8 mouse cellular contexts compared by ENCODE assay signal in the genomic region with DNA sequence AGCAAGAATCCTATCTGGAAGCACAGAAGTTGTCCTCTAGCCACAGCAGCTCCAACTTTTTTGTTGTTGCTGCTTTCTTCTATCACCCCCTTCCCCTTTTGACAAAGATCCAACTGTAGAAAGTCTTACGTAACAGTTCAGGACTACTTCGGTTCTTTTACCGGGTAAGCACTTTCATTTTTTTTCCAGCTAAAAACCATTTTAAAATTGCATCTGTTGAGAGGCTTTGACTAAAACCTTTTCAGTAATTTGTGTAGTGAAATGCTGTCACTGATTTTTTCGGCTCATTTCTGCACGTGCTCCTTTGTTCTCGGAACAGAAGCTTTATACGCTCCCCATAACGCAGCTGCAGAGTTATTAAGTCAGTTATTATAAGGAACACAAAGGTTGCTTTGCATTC.
DNase-seq lines count a peak whose midpoint lies in the region; ATAC-seq and TF ChIP-seq lines count a peak whose summit lies in the region.

No protein-coding gene starts in this region.

- ATAC-seq in hindbrain, embryonic 11.5 days (ENCODE audit: low FRiP score) = no peak
- ATAC-seq in lung, embryonic 16.5 days (ENCODE audit: low read depth) = peak; percentile 48
- no peak for ATAC-seq in monocyte, adult 5-6 weeks (replicated peaks; ENCODE audit: insufficient number of reproducible peaks, low FRiP score, low TSS enrichment, poor library complexity, severe bottlenecking)

- peak overlapping the region; percentile 62; the same call in 1 of the 2 replicates for H3K27ac ChIP-seq in kidney, adult 2 months (ENCODE audit: insufficient read depth, low read depth, low read length)
- H3K27ac ChIP-seq in brown adipose tissue, adult 24 weeks (replicated peaks; ENCODE audit: low read depth, low read length) = no peak overlapping the region
- H3K27ac ChIP-seq in hindbrain, embryonic 11.5 days (ENCODE audit: low read depth, low read length) = peak overlapping the region; percentile 97
- H3K27ac ChIP-seq in lung, embryonic 16.5 days (ENCODE audit: low read length) = peak overlapping the region; percentile 99

- DNase-seq in kidney, adult 2 months = peak; percentile 54
- no peak for DNase-seq in kidney, postnatal 4 days
- DNase-seq in hindbrain, embryonic 11.5 days (ENCODE audit: low spot score) = peak; percentile 59
- DNase-seq in telencephalon, adult 2 months (ENCODE audit: low read depth, low spot score) = peak; percentile 17
- no peak for DNase-seq in urinary bladder, adult 2 months (ENCODE audit: low spot score)

- H3K4me2 ChIP-seq in hindbrain, embryonic 11.5 days (replicated peaks; ENCODE audit: low read depth, low read length) = peak overlapping the region; percentile 50
- H3K4me2 ChIP-seq in lung, embryonic 16.5 days (ENCODE audit: low read depth, low read length) = peak overlapping the region; percentile 74

- H3K4me1 ChIP-seq in kidney, adult 2 months (ENCODE audit: control insufficient read depth, insufficient read depth, low read length) = peaks cover 7% of the 10 kb centered on the region; the same call in 1 of the 2 replicates
- H3K4me1 ChIP-seq in brown adipose tissue, adult 24 weeks (ENCODE audit: control insufficient read depth, insufficient read depth, insufficient read length, low read length) = no peaks in the 10 kb centered on the region
- no peaks in the 10 kb centered on the region for H3K4me1 ChIP-seq in hindbrain, embryonic 11.5 days (replicated peaks; ENCODE audit: control insufficient read depth, insufficient read depth, low read length)
- peaks cover 10% of the 10 kb centered on the region for H3K4me1 ChIP-seq in lung, embryonic 16.5 days (replicated peaks; ENCODE audit: control insufficient read depth, insufficient read depth, low read length)

- peak overlapping the region; percentile 44 for H3K4me3 ChIP-seq in kidney, adult 2 months (ENCODE audit: insufficient read depth, low read depth, low read length)
- peak overlapping the region; percentile 63 for H3K4me3 ChIP-seq in brown adipose tissue, adult 24 weeks (ENCODE audit: insufficient read depth, low read depth, low read length)
- peak overlapping the region; percentile 52 for H3K4me3 ChIP-seq in hindbrain, embryonic 11.5 days (ENCODE audit: low read depth, low read length)
- peak overlapping the region; percentile 74 for H3K4me3 ChIP-seq in lung, embryonic 16.5 days (ENCODE audit: low read length)

- no peak for TF ChIP-seq POLR2A in kidney, adult 2 months (IDR thresholded peaks at IDR 0.05; ENCODE audit: low read depth, low read length)

- 1% methylated on average over 8 of the region's 8 CpGs for WGBS in kidney, adult 2 months
- 23% methylated on average over 8 of the region's 8 CpGs for WGBS in hindbrain, embryonic 11.5 days
- 5% methylated on average over 8 of the region's 8 CpGs for WGBS in lung, embryonic 16.5 days

- H3K36me3 ChIP-seq in kidney, adult 2 months (ENCODE audit: control insufficient read depth, insufficient read depth, low read length) = no peaks in the 10 kb centered on the region
- H3K36me3 ChIP-seq in hindbrain, embryonic 11.5 days (ENCODE audit: control insufficient read depth, insufficient read depth, low read length) = no peaks in the 10 kb centered on the region
- no peaks in the 10 kb centered on the region for H3K36me3 ChIP-seq in lung, embryonic 16.5 days (ENCODE audit: control insufficient read depth, insufficient read depth, low read length)

- TF ChIP-seq CTCF in kidney, adult 2 months (conservative IDR thresholded peaks at IDR 0.05; ENCODE audit: insufficient read depth, insufficient read length, low read depth, low read length) = no peak

- H3K27me3 ChIP-seq in kidney, adult 2 months (replicated peaks; ENCODE audit: control insufficient read depth, insufficient read depth, low read length) = no peaks in the 10 kb centered on the region
- H3K27me3 ChIP-seq in hindbrain, embryonic 11.5 days (ENCODE audit: control insufficient read depth, insufficient read depth, low read length) = no peaks in the 10 kb centered on the region
- H3K27me3 ChIP-seq in lung, embryonic 16.5 days (ENCODE audit: control insufficient read depth, insufficient read depth, low read depth, low read length) = no peaks in the 10 kb centered on the region

- no peaks in the 10 kb centered on the region for H3K9me3 ChIP-seq in hindbrain, embryonic 11.5 days (ENCODE audit: control insufficient read depth, low read length)
- H3K9me3 ChIP-seq in lung, embryonic 16.5 days (ENCODE audit: control insufficient read depth, low read length) = no peaks in the 10 kb centered on the region

- H3K9ac ChIP-seq in hindbrain, embryonic 11.5 days (ENCODE audit: low read depth, low read length) = peak overlapping the region; percentile 81
- peak overlapping the region; percentile 89 for H3K9ac ChIP-seq in lung, embryonic 16.5 days (ENCODE audit: low read length)

Comparison
In these comparisons a context has a peak if more than half of its experiments do, and no peak if none do; other contexts are left out.
1. DNase-seq: peak in kidney, adult 2 months (single experiment), hindbrain, embryonic 11.5 days (single experiment) and telencephalon, adult 2 months (single experiment); none in kidney, postnatal 4 days (0 of 2) and urinary bladder, adult 2 months (single experiment).
2. Peak in every context shown above with its lines, with median percentiles within 50 percentile points of each other: H3K4me3 ChIP-seq.